Mouse (Mus musculus) forebrain, postnatal 0 days (tissue): Measurements from ENCODE around the gene Cabp7. TPM values are rescaled to one million over a fixed set of nuclear protein-coding genes. Genes with fewer than 3 reads are reported as not detected.

ENCODE experiments used
- ATAC-seq: fragments of 200-750 bp; cut with Nextera tagmentation; 2 replicates; pipeline ENCODE4 v1.8.0; 2017; ENCODE audit warnings: mild to moderate bottlenecking, moderate library complexity
- DNase-seq: peaks from one replicate; pipeline ENCODE4 v3.0.0-alpha.2; 2015
- H3K27ac ChIP-seq: fragments of 300-500 bp; sonication (generic); 2 replicates; pipeline ENCODE4 v1.5.1; 2014; ENCODE audit warnings: low read depth, mild to moderate bottlenecking, antibody characterized with exemption, low read length, moderate library complexity, mixed read lengths
- H3K27me3 ChIP-seq: fragments of 300-500 bp; sonication (generic); 2 replicates; pipeline ENCODE4 v1.6.1; 2014; ENCODE audit warnings: mild to moderate bottlenecking, low read length, mixed read lengths; ENCODE audit not compliant: insufficient read depth
- H3K36me3 ChIP-seq: fragments of 300-500 bp; sonication (generic); 2 replicates; pipeline ENCODE4 v1.6.1; 2014; ENCODE audit warnings: mild to moderate bottlenecking, moderate library complexity; ENCODE audit not compliant: insufficient read depth
- H3K4me1 ChIP-seq: fragments of 300-500 bp; sonication (generic); 2 replicates; pipeline ENCODE4 v1.6.1; 2014; ENCODE audit warnings: antibody characterized with exemption; ENCODE audit not compliant: insufficient read depth
- H3K4me2 ChIP-seq: fragments of 300-500 bp; sonication (generic); 2 replicates; pipeline ENCODE4 v1.6.1; 2014; ENCODE audit warnings: low read depth, mild to moderate bottlenecking, moderate library complexity
- H3K4me3 ChIP-seq: fragments of 300-500 bp; sonication (generic); 2 replicates; pipeline ENCODE4 v1.5.1; 2014; ENCODE audit warnings: low read depth, low read length, mixed read lengths
- H3K9ac ChIP-seq: fragments of 300-500 bp; sonication (generic); 2 replicates; pipeline ENCODE4 v1.6.1; 2014; ENCODE audit warnings: mild to moderate bottlenecking
- H3K9me3 ChIP-seq: fragments of 300-500 bp; sonication (generic); 2 replicates; pipeline ENCODE4 v1.6.1; 2016; ENCODE audit warnings: low read length
- CTCF ChIP-seq: sonication (generic); IDR thresholded peaks from 2 replicates; pipeline ENCODE4 v1.5.1; 2016; ENCODE audit warnings: antibody characterized with exemption, control low read depth, low read depth
- WGBS: fragments of 180-500 bp; shearing (Covaris S2); extraction: QIAGEN DNeasy Blood & Tissue Kit; methylation state at CpG from one replicate; pipeline ENCODE4 v1.1.7; 2014; 5-methylcytosine and 5-hydroxymethylcytosine counted together
- polyA plus RNA-seq: library from polyadenylated mRNA; unstranded; fragments of >200 nt; fragmentation: Nextera tagmentation; extraction: Ambion mirVana; gene quantifications from 2 replicates; pipeline ENCODE4 v1.2.1, GENCODE M21; 2015
- total RNA-seq: library from RNA; depleted of rRNA; stranded (reverse); fragments of >200 nt; gene quantifications from 2 replicates; pipeline ENCODE4 v1.2.3, GENCODE M21; 2014; rRNA removed

The Cabp7 gene
- total and polyA plus RNA-seq, 2 experiments from 2014 or later = 1.6 to 5.3 TPM

DNA sequence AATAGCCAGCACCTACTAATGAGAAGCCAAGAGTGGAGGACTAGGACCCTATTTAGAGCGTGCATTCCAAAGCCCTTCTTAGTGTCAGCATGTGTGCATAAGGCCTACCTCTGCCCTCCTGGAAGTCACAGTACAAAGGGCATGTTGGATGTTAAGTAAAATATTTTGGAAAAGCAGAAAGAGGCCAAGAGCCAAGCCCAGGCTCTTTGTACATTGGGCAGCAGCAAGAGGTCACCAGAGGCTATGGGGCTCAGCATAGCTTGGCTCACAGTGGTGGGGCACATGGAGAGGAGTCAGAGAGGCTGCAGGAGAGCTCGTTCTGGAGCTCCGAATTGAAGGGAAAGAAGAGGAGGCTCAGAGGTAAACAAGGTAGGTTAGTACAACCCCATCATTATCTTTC lies 59.6 kb downstream of the Cabp7 start:
- H3K9ac ChIP-seq = no peak overlapping the region
- no peak overlapping the region for H3K27ac ChIP-seq
- DNase-seq (no peak), ATAC-seq (no peak)
- no peak overlapping the region for H3K4me2 ChIP-seq
- no peak for TF ChIP-seq CTCF
- no peaks in the 10 kb centered on the region for H3K9me3 ChIP-seq
- no peak overlapping the region for H3K4me3 ChIP-seq
- no peaks in the 10 kb centered on the region for H3K4me1 ChIP-seq
- peaks cover 22% of the 10 kb centered on the region for H3K36me3 ChIP-seq
- no peaks in the 10 kb centered on the region for H3K27me3 ChIP-seq
- 81% methylated on average over 3 of the region's 3 CpGs for WGBS

Other genes starting within 250 kb of the Cabp7 start
- 81.6 and 93.4 TPM in 2 replicates for gene Mtmr3, start 151.9 kb downstream of the Cabp7 start, total RNA-seq
- 21.4 and 28.4 TPM in 2 replicates for gene Mtmr3, start 151.9 kb downstream of the Cabp7 start, polyA plus RNA-seq
- gene Gm11032, start 126.7 kb downstream of the Cabp7 start, total RNA-seq = not detected in 2 replicates
- gene Gm11032, start 126.7 kb downstream of the Cabp7 start, polyA plus RNA-seq = not detected in 2 replicates
- gene Ascc2, start 109.0 kb downstream of the Cabp7 start, total RNA-seq = 14.5 and 17.3 TPM in 2 replicates
- 12.0 and 14.3 TPM in 2 replicates for gene Ascc2, start 109.0 kb downstream of the Cabp7 start, polyA plus RNA-seq
- gene Uqcr10, start 42.4 kb downstream of the Cabp7 start, total RNA-seq = 171 and 220 TPM in 2 replicates
- gene Uqcr10, start 42.4 kb downstream of the Cabp7 start, polyA plus RNA-seq = 797 and 1,037 TPM in 2 replicates
- 20.6 and 29.5 TPM in 2 replicates for gene Zmat5, start 42.1 kb downstream of the Cabp7 start, total RNA-seq
- gene Zmat5, start 42.1 kb downstream of the Cabp7 start, polyA plus RNA-seq = 62.6 and 78.7 TPM in 2 replicates
- gene Nf2, start 102.8 kb upstream of the Cabp7 start, total RNA-seq = 97.3 and 121 TPM in 2 replicates
- gene Nf2, start 102.8 kb upstream of the Cabp7 start, polyA plus RNA-seq = 49.3 and 57.8 TPM in 2 replicates
- 125 and 146 TPM in 2 replicates for gene Nipsnap1, start 127.2 kb upstream of the Cabp7 start, total RNA-seq
- gene Nipsnap1, start 127.2 kb upstream of the Cabp7 start, polyA plus RNA-seq = 116 and 128 TPM in 2 replicates
- 55.7 and 57.7 TPM in 2 replicates for gene Thoc5, start 148.5 kb upstream of the Cabp7 start, total RNA-seq
- 50.6 and 52.2 TPM in 2 replicates for gene Thoc5, start 148.5 kb upstream of the Cabp7 start, polyA plus RNA-seq
- gene Nefh, start 201.3 kb upstream of the Cabp7 start, total RNA-seq = 2.7 and 3.3 TPM in 2 replicates
- gene Nefh, start 201.3 kb upstream of the Cabp7 start, polyA plus RNA-seq = 2.2 and 3.3 TPM in 2 replicates
- 84.7 and 95.6 TPM in 2 replicates for gene Ap1b1, start 240.0 kb upstream of the Cabp7 start, total RNA-seq
- 64.8 and 78.8 TPM in 2 replicates for gene Ap1b1, start 240.0 kb upstream of the Cabp7 start, polyA plus RNA-seq